Mouse (Mus musculus): ENCODE data around the gene Gm13287. TPM values are rescaled to one million over a fixed set of nuclear protein-coding genes. Genes with fewer than 3 reads are reported as not detected.
"Not testable (repeated sequence)": the region's sequence is repeated elsewhere in the genome, so short reads cannot be mapped to it uniquely, and the experiment has no call there.

Gene Gm13287
- total RNA-seq, 2 experiments from 2014 or later: not detected

DNA sequence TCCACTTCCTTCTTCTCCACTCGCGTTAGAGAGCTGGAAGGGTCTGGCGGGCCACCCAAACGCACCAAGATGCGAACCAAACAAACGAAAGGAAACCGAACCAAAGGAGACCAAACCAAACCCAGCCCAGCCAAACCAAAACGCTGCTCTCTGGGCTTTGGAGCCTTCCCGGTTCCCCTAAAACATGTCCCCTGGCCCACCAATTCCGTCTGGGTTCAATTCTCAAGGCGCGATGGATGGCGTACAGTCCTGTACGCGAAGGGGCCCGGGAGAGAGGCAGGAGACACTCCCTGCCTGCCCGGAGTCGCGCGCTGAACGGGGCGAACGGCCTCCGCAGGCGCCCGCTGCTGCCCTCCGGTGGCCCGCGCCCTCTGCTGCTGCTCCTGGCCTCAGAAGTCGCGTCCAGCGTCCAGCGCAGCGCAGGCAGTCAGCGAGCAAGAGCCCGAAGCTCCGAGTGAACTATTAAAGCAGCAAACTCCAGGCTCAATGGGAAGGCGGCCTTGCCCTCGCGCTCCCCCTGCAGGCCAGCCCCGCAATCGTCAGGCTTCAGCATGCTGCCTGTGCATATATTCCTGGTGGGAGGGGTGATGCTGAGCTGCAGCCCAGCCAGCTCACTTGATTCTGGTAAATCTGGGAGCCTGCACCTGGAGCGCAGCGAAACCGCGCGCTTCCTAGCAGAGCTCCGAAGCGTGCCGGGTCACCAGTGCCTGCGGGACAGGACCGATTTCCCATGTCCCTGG lies 8.9 kb upstream of the Gm13287 start, which contains the start of gene Gm13275:
TSS of gene Gm13275 (plus strand) at position 552 of the 740 bp plus-strand sequence.
- DNase-seq (ENCODE audit: low spot score in 2 of 2): peak; percentile 66 to 79

DNA sequence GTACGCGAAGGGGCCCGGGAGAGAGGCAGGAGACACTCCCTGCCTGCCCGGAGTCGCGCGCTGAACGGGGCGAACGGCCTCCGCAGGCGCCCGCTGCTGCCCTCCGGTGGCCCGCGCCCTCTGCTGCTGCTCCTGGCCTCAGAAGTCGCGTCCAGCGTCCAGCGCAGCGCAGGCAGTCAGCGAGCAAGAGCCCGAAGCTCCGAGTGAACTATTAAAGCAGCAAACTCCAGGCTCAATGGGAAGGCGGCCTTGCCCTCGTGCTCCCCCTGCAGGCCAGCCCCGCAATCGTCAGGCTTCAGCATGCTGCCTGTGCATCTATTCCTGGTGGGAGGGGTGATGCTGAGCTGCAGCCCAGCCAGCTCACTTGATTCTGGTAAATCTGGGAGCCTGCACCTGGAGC lies 6.0 kb upstream of the Gm13287 start, which contains the start of gene Gm13279:
TSS of gene Gm13279 (plus strand) at position 301 of the 400 bp plus-strand sequence.
- DNase-seq (ENCODE audit: low spot score in 2 of 2): not testable (repeated sequence)

- not testable (repeated sequence) for DNase-seq (ENCODE audit: low spot score in 2 of 2)
Measured at GRCm38 (mm10) chr4:88799365-88799764, 3.7 kb upstream of the Gm13287 start, which contains the start of gene Gm13285. TSS of gene Gm13285 (plus strand) at chr4:88799665.

GRCm38 (mm10) chr4:88805231-88805630 lies 2.2 kb downstream of the Gm13287 start, which contains the start of gene Gm13288:
TSS of gene Gm13288 (plus strand) at chr4:88805531.
- not testable (repeated sequence) for DNase-seq (ENCODE audit: low spot score in 2 of 2)

DNA sequence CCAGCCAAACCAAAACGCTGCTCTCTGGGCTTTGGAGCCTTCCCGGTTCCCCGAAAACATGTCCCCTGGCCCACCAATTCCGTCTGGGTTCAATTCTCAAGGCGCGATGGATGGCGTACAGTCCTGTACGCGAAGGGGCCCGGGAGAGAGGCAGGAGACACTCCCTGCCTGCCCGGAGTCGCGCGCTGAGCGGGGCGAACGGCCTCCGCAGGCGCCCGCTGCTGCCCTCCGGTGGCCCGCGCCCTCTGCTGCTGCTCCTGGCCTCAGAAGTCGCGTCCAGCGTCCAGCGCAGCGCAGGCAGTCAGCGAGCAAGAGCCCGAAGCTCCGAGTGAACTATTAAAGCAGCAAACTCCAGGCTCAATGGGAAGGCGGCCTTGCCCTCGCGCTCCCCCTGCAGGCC lies 2.7 kb downstream of the Gm13287 start:
- peak; percentile 19 to 30 for DNase-seq (ENCODE audit: low spot score in 2 of 2)

GRCm38 (mm10) chr4:88815928-88816327 lies 12.9 kb downstream of the Gm13287 start, which contains the start of gene Ifna7:
TSS of gene Ifna7 (plus strand) at chr4:88816228.
- DNase-seq (ENCODE audit: low spot score in 2 of 2): no peak

DNA sequence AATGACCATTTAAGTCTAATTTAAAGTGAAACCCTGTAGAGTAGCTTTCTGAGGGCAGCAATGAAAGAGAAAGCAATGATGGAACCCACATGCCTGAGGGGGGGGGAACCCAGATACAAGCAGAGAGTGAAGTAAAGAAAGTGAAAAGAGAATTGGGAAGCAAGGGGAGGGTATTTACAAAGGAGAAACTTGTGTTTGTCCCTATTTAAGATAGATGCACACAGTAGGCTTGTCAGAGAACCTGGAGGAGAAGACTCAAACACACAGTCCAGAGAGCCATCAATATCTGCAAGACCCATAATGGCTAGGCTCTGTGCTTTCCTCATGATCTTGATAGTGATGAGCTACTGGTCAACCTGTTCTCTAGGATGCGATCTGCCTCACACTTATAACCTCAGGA lies 16.6 kb downstream of the Gm13287 start, which contains the start of gene Ifna11:
TSS of gene Ifna11 (plus strand) at position 301 of the 400 bp plus-strand sequence.
- no peak for DNase-seq (ENCODE audit: low spot score in 2 of 2)

GRCm38 (mm10) chr4:88822995-88823394 lies 19.9 kb downstream of the Gm13287 start:
- no peak for DNase-seq (ENCODE audit: low spot score in 2 of 2)

- not testable (repeated sequence) for DNase-seq (ENCODE audit: low spot score in 2 of 2)
Measured at GRCm38 (mm10) chr4:88827116-88827515, 24.1 kb downstream of the Gm13287 start, which contains the start of gene Ifna6. TSS of gene Ifna6 (plus strand) at chr4:88827416.

GRCm38 (mm10) chr4:88830523-88830922 lies 27.5 kb downstream of the Gm13287 start:
- peak in 1 of 2 experiments; percentile 21 for DNase-seq (ENCODE audit: low spot score in 2 of 2)

DNA sequence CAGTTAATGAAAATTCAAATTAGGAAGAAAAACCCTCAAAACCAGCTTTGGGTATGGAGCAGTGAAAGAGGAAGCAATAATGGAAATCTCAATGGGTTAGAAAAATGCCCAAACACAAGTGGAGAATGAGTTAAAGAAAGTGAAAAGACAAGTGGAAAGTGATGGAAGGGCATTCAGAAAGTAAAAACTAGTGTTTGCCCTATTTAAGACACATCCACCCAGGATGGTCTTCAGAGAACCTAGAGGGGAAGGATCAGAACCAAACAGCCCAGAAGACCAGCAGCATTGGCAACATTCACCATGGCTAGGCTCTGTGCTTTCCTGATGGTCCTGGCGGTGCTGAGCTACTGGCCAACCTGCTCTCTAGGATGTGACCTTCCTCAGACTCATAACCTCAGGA lies 32.2 kb downstream of the Gm13287 start, which contains the start of gene Ifna5:
TSS of gene Ifna5 (plus strand) at position 301 of the 400 bp plus-strand sequence.
- not testable (repeated sequence) for DNase-seq (ENCODE audit: low spot score in 2 of 2)

DNA sequence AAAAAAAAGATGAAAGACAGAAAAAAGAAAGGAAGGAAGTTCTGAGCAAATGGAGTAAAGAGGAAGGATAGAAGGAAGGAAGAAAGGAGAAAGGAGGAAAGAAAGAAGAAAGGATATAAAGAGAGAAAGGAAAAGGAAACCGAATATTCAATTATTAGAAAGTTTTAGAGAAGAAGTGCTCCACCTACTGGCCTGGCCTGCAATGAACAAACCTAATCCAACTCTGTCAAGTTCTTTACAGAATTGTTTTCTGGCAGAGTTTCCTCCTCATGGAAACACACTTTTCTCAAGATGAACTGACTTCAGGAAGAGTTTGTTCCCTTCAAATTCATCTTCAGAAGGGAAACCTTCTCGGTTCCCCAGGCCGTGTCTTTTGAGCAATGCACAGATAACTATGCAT lies 35.8 kb downstream of the Gm13287 start:
- no peak for DNase-seq (ENCODE audit: low spot score in 2 of 2)

- no peak for DNase-seq (ENCODE audit: low spot score in 2 of 2)
Measured at GRCm38 (mm10) chr4:88840058-88840457, 37.0 kb downstream of the Gm13287 start.

DNA sequence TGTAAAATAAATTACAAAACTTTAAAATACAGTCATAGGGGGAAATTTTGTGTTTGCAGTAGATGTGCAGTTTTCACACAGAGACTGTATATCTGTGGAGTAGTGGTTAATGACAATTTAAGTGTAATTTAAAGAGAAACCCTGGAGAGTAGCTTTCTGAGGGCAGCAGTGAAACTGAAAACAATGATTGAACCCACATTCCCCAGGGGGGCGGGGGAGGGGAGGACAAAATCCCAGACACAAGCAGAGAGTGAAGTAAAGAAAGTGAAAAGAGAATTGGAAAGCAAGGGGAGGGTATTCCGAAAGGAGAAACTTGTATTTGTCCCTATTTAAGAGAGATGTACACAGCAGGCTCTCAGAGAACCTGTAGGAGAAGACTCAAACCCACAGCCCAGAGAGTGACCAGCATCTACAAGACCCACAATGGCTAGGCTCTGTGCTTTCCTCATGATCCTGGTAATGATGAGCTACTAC lies 38.4 kb downstream of the Gm13287 start, which contains the start of gene Ifna4:
TSS of gene Ifna4 (plus strand) at position 424 of the 474 bp plus-strand sequence.
- DNase-seq (ENCODE audit: low spot score in 2 of 2): no peak

DNA sequence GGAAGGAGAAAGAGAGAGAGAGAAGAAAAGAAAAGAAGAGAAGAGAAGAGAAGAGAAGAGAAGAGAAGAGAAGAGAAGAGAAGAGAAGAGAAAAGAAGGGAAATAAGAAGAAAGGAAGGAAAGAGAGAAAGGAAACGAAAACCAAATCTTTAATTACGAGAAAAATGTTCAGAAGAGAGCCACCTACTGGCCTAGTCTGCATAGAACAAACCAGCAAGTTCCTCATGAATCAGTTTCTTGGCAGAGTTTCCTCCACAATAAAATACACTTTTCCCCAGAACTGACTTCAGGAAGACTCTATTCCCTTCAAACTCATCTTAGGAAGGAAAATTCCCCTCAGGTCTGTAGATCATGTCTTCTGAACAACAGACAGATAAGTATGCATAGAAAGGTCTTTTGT lies 42.3 kb downstream of the Gm13287 start:
- no peak for DNase-seq (ENCODE audit: low spot score in 2 of 2)

DNA sequence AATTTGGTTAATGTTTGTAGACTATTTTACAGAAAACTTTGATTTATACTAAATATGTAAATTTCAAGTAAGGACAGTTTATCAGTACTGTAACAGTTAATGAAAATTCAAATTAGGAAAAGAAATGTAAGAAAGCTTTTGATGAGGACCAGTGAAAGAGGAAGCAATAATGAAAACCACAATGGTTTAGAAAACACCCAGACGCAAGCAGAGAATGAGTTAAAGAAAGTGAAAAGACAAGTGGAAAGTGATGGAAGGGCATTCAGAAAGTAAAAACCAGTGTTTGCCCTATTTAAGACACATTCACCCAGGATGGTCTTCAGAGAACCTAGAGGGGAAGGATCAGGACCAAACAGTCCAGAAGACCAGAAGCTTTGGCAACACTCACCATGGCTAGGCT lies 46.6 kb downstream of the Gm13287 start, which contains the start of gene Ifna1:
TSS of gene Ifna1 (plus strand) at position 390 of the 400 bp plus-strand sequence.
- no peak for DNase-seq (ENCODE audit: low spot score in 2 of 2)

- no peak for DNase-seq (ENCODE audit: low spot score in 2 of 2)
Measured at GRCm38 (mm10) chr4:88851026-88851763, 48.1 kb downstream of the Gm13287 start.
